Comparison of ENCODE assay signal across 8 mouse cellular contexts in genomic region chr2:145934339-145935231, GRCm38 (mm10). TPM values are rescaled to one million over a fixed set of nuclear protein-coding genes. Genes with fewer than 3 reads are reported as not detected.
DNase-seq lines count a peak whose midpoint lies in the region; ATAC-seq and TF ChIP-seq lines count a peak whose summit lies in the region.

Cfap61 (plus strand) TSS chr2:145934784.
Crnkl1 (minus strand) TSS chr2:145935014.

- peaks cover 31% of the 10 kb centered on the region for H3K36me3 ChIP-seq in forebrain, embryonic 10.5 days (replicated peaks)
- H3K36me3 ChIP-seq in heart, embryonic 15.5 days: peaks cover 26% of the 10 kb centered on the region
- peaks cover 14% of the 10 kb centered on the region for H3K36me3 ChIP-seq in liver, embryonic 14.5 days (replicated peaks; ENCODE audit: control insufficient read depth, insufficient read depth, low read depth)
- peaks cover 3% of the 10 kb centered on the region; the same call in 1 of the 2 replicates for H3K36me3 ChIP-seq in neural tube, embryonic 11.5 days (ENCODE audit: control insufficient read depth, insufficient read depth, low read length)
- 0 out of 2 replicates have a peak, but pooled peaks cover 2% of the 10 kb centered on the region for H3K36me3 ChIP-seq in stomach, postnatal 0 days (ENCODE audit: control insufficient read depth, insufficient read depth, low read length)

- H3K27ac ChIP-seq in forebrain, embryonic 10.5 days: peak within 1 kb of the TSS; percentile 66
- H3K27ac ChIP-seq in heart, embryonic 15.5 days: no peak within 1 kb of the TSS
- peak within 1 kb of the TSS; percentile 54 for H3K27ac ChIP-seq in liver, embryonic 14.5 days
- H3K27ac ChIP-seq in neural tube, embryonic 11.5 days (ENCODE audit: low read depth, low read length): no peak within 1 kb of the TSS
- 0 out of 2 replicates have a peak within 1 kb of the TSS, but pooled peaks have one; percentile 58 for H3K27ac ChIP-seq in stomach, postnatal 0 days (replicated peaks)

- no peak for TF ChIP-seq EP300 in liver, embryonic 14.5 days (IDR thresholded peaks at IDR 0.05; ENCODE audit: low read depth)
- no peak for TF ChIP-seq EP300 in stomach, postnatal 0 days (optimal IDR thresholded peaks at IDR 0.05)

- peak; percentile 93 for ATAC-seq in heart, embryonic 15.5 days (replicated peaks; ENCODE audit: insufficient number of reproducible peaks, insufficient read depth, low FRiP score, low read depth)
- peak; percentile 98 for ATAC-seq in liver, embryonic 14.5 days (ENCODE audit: insufficient read depth)
- peak; percentile 96 for ATAC-seq in neural tube, embryonic 11.5 days (ENCODE audit: insufficient read depth, low FRiP score, low TSS enrichment)
- peak; percentile 99 for ATAC-seq in stomach, postnatal 0 days (ENCODE audit: low FRiP score, low TSS enrichment)

- TF ChIP-seq CTCF in liver, embryonic 14.5 days (IDR thresholded peaks at IDR 0.05; ENCODE audit: low read depth): no peak
- TF ChIP-seq CTCF in stomach, postnatal 0 days (IDR thresholded peaks at IDR 0.05; ENCODE audit: low read depth): no peak

- H3K4me2 ChIP-seq in heart, embryonic 15.5 days: peak within 1 kb of the TSS; percentile 88
- H3K4me2 ChIP-seq in liver, embryonic 14.5 days (ENCODE audit: low read depth): peak within 1 kb of the TSS; percentile 89
- H3K4me2 ChIP-seq in neural tube, embryonic 11.5 days (ENCODE audit: low read depth): peak within 1 kb of the TSS; percentile 92
- H3K4me2 ChIP-seq in stomach, postnatal 0 days (replicated peaks; ENCODE audit: low read depth): peak within 1 kb of the TSS; percentile 59

- peaks cover 10% of the 10 kb centered on the region for H3K4me1 ChIP-seq in forebrain, embryonic 10.5 days
- peaks cover 9% of the 10 kb centered on the region for H3K4me1 ChIP-seq in heart, embryonic 15.5 days (replicated peaks)
- H3K4me1 ChIP-seq in liver, embryonic 14.5 days (replicated peaks; ENCODE audit: control insufficient read depth in 2 of 2, insufficient read depth in 2 of 2, low read length in 1 of 2): peaks cover 5 to 8% of the 10 kb centered on the region in 2 experiments; a peak in 2 of 4 replicates
- peaks cover 4% of the 10 kb centered on the region; the same call in 1 of the 2 replicates for H3K4me1 ChIP-seq in neural tube, embryonic 11.5 days (ENCODE audit: control insufficient read depth, insufficient read depth, low read length)
- no peaks in the 10 kb centered on the region for H3K4me1 ChIP-seq in stomach, postnatal 0 days (replicated peaks; ENCODE audit: control insufficient read depth, insufficient read depth)

- peak within 1 kb of the TSS; percentile 74 for H3K9ac ChIP-seq in heart, embryonic 15.5 days
- H3K9ac ChIP-seq in liver, embryonic 14.5 days (replicated peaks): peak within 1 kb of the TSS; percentile 84
- peak within 1 kb of the TSS; percentile 57 for H3K9ac ChIP-seq in neural tube, embryonic 11.5 days (ENCODE audit: low read length)
- peak within 1 kb of the TSS; percentile 76 for H3K9ac ChIP-seq in stomach, postnatal 0 days (ENCODE audit: low read length)

- no peaks in the 10 kb centered on the region for H3K27me3 ChIP-seq in forebrain, embryonic 10.5 days (ENCODE audit: poor library complexity, severe bottlenecking)
- H3K27me3 ChIP-seq in heart, embryonic 15.5 days: no peaks in the 10 kb centered on the region
- no peaks in the 10 kb centered on the region for H3K27me3 ChIP-seq in liver, embryonic 14.5 days (ENCODE audit: control insufficient read depth, insufficient read depth, low read length)
- H3K27me3 ChIP-seq in neural tube, embryonic 11.5 days (ENCODE audit: control insufficient read depth, insufficient read depth, low read length): no peaks in the 10 kb centered on the region
- H3K27me3 ChIP-seq in stomach, postnatal 0 days (ENCODE audit: control insufficient read depth, insufficient read depth, low read length): no peaks in the 10 kb centered on the region

- H3K9me3 ChIP-seq in forebrain, embryonic 10.5 days: no peaks in the 10 kb centered on the region
- no peaks in the 10 kb centered on the region for H3K9me3 ChIP-seq in heart, embryonic 15.5 days (replicated peaks)
- no peaks in the 10 kb centered on the region for H3K9me3 ChIP-seq in liver, embryonic 14.5 days (ENCODE audit: control insufficient read depth, low read length)
- no peaks in the 10 kb centered on the region for H3K9me3 ChIP-seq in neural tube, embryonic 11.5 days (ENCODE audit: control insufficient read depth, low read length)
- H3K9me3 ChIP-seq in stomach, postnatal 0 days (ENCODE audit: control insufficient read depth, low read length): no peaks in the 10 kb centered on the region

- under 1% methylated on average over 61 of the region's 61 CpGs for WGBS in forebrain, embryonic 10.5 days
- under 1% methylated on average over 61 of the region's 61 CpGs for WGBS in heart, embryonic 15.5 days
- under 1% methylated on average over 61 of the region's 61 CpGs for WGBS in liver, embryonic 14.5 days (ENCODE audit: insufficient replicate concordance)
- under 1% methylated on average over 60 of the region's 61 CpGs for WGBS in neural tube, embryonic 11.5 days
- WGBS in stomach, postnatal 0 days: under 1% methylated on average over 61 of the region's 61 CpGs

- peak within 1 kb of the TSS; percentile 88 for H3K4me3 ChIP-seq in forebrain, embryonic 10.5 days
- peak within 1 kb of the TSS; percentile 82 for H3K4me3 ChIP-seq in heart, embryonic 15.5 days
- H3K4me3 ChIP-seq in liver, embryonic 14.5 days (ENCODE audit: insufficient read depth in 1 of 2, low read depth in 2 of 2, low read length in 2 of 2): peak within 1 kb of the TSS; percentile 79 to 93
- H3K4me3 ChIP-seq in neural tube, embryonic 11.5 days (ENCODE audit: low read depth, low read length): peak within 1 kb of the TSS; percentile 90
- H3K4me3 ChIP-seq in stomach, postnatal 0 days (ENCODE audit: low read depth, low read length): peak within 1 kb of the TSS; percentile 79

- peak; percentile 86 to 92 for DNase-seq in CD8-positive naive resting alpha-beta T cell, adult 2 months (ENCODE audit: low read depth in 2 of 2, low spot score in 2 of 2)
- peak; percentile 91 for DNase-seq in c-Kit-positive CD71-negative TER-119-negative erythroid progenitor cells, embryonic 14.5 days (ENCODE audit: low read depth)
- peak; percentile 95 for DNase-seq in forebrain, embryonic 10.5 days (ENCODE audit: extremely low spot score, low spot score)
- DNase-seq in kidney, postnatal 25 days: peak; percentile 97
- DNase-seq in liver, embryonic 14.5 days (ENCODE audit: low read depth in 3 of 3, low spot score in 3 of 3): peak; percentile 88 to 90 (median 89)
- DNase-seq in neural tube, embryonic 11.5 days (ENCODE audit: low spot score): peak; percentile 95
- peak; percentile 94 for DNase-seq in stomach, postnatal 0 days (ENCODE audit: low spot score)

RNA-seq across cellular contexts. Expression of gene Cfap61, which starts in this region (rescaled TPM):
- 0.62 and 0.78 TPM in 2 replicates for polyA plus RNA-seq in forebrain, embryonic 10.5 days (2016; fragmentation: Nextera tagmentation; extraction: Ambion mirVana)
- 0.28 and 1.8 TPM in 2 replicates for polyA plus RNA-seq in heart, embryonic 15.5 days (2015; fragmentation: Nextera tagmentation; extraction: Ambion mirVana)
- polyA plus RNA-seq in liver, embryonic 14.5 days (2012; rRNA removed): 0.06 TPM in 1 of 2 replicates, not detected in the other
- polyA plus RNA-seq in liver, embryonic 14.5 days (2014; fragmentation: Nextera tagmentation; extraction: Ambion mirVana): not detected in 2 replicates
- 0.91 and 3.1 TPM in 2 replicates for polyA plus RNA-seq in neural tube, embryonic 11.5 days (2014; fragmentation: Nextera tagmentation; extraction: Ambion mirVana)
- polyA plus RNA-seq in stomach, postnatal 0 days (2015; fragmentation: Nextera tagmentation; extraction: Ambion mirVana): 0.16 and 0.77 TPM in 2 replicates

RNA-seq across cellular contexts. Expression of gene Crnkl1, which starts in this region (rescaled TPM):
- polyA plus RNA-seq in forebrain, embryonic 10.5 days (2016; fragmentation: Nextera tagmentation; extraction: Ambion mirVana): 38.2 and 41.6 TPM in 2 replicates
- 14.7 and 15.4 TPM in 2 replicates for polyA plus RNA-seq in heart, embryonic 15.5 days (2015; fragmentation: Nextera tagmentation; extraction: Ambion mirVana)
- polyA plus RNA-seq in liver, embryonic 14.5 days (2012; rRNA removed): 4.3 and 10.3 TPM in 2 replicates
- polyA plus RNA-seq in liver, embryonic 14.5 days (2014; fragmentation: Nextera tagmentation; extraction: Ambion mirVana): 18.2 and 18.9 TPM in 2 replicates
- polyA plus RNA-seq in neural tube, embryonic 11.5 days (2014; fragmentation: Nextera tagmentation; extraction: Ambion mirVana): 44.1 and 46.5 TPM in 2 replicates
- polyA plus RNA-seq in stomach, postnatal 0 days (2015; fragmentation: Nextera tagmentation; extraction: Ambion mirVana): 13.4 and 15.2 TPM in 2 replicates

Comparison
In these comparisons a context has a peak if more than half of its experiments do, and no peak if none do; other contexts are left out.
1. H3K27ac ChIP-seq: peak in forebrain, embryonic 10.5 days (single experiment), liver, embryonic 14.5 days (single experiment) and stomach, postnatal 0 days (single experiment); none in heart, embryonic 15.5 days (single experiment) and neural tube, embryonic 11.5 days (single experiment).
2. Peak in every context shown above with its lines, with median percentiles within 50 percentile points of each other: DNase-seq, H3K4me3 ChIP-seq, ATAC-seq, H3K4me2 ChIP-seq and H3K9ac ChIP-seq.